Mouse (Mus musculus): ENCODE data around the gene Etv6. TPM values are rescaled to one million over a fixed set of nuclear protein-coding genes. Genes with fewer than 3 reads are reported as not detected.

Gene Etv6
- polyA plus RNA-seq, 1 experiment: 16.2 TPM

GRCm38 (mm10) chr6:134311346-134311745 is 275.8 kb downstream of the Etv6 start:
- H3K36me3 ChIP-seq (ENCODE audit: control insufficient read depth, insufficient read depth, low read length): no peaks in the 10 kb centered on the region
- TF ChIP-seq CTCF (IDR thresholded peaks at IDR 0.05; ENCODE audit: extremely low read depth, insufficient read length, insufficient replicate concordance, low read depth, low read length) (no peak), POLR2A (IDR thresholded peaks at IDR 0.05; ENCODE audit: low read depth, low read length) (no peak)
- H3K27me3 ChIP-seq (ENCODE audit: control insufficient read depth, insufficient read depth, low read length): no peaks in the 10 kb centered on the region
- H3K4me1 ChIP-seq (ENCODE audit: control insufficient read depth, insufficient read depth, insufficient read length, low read length): no peaks in the 10 kb centered on the region
- H3K4me3 ChIP-seq (ENCODE audit: low read depth, low read length): no peak overlapping the region
- 54% methylated on average over 4 of the region's 4 CpGs for WGBS
- H3K27ac ChIP-seq (ENCODE audit: insufficient read depth, low read depth, low read length): no peak overlapping the region

- no peaks in the 10 kb centered on the region for H3K27me3 ChIP-seq (ENCODE audit: control insufficient read depth, insufficient read depth, low read length)
- WGBS: 89% methylated on average over 8 of the region's 8 CpGs
- H3K36me3 ChIP-seq (ENCODE audit: control insufficient read depth, insufficient read depth, low read length): no peaks in the 10 kb centered on the region
- TF ChIP-seq POLR2A (IDR thresholded peaks at IDR 0.05; ENCODE audit: low read depth, low read length) (no peak), CTCF (IDR thresholded peaks at IDR 0.05; ENCODE audit: extremely low read depth, insufficient read length, insufficient replicate concordance, low read depth, low read length) (no peak)
- no peak overlapping the region for H3K4me3 ChIP-seq (ENCODE audit: low read depth, low read length)
- H3K27ac ChIP-seq (ENCODE audit: insufficient read depth, low read depth, low read length): no peak overlapping the region
- no peaks in the 10 kb centered on the region for H3K4me1 ChIP-seq (ENCODE audit: control insufficient read depth, insufficient read depth, insufficient read length, low read length)
Measured at GRCm38 (mm10) chr6:134312571-134312970, 277.1 kb downstream of the Etv6 start.

- Histone ChIP-seq H3K4me3 (ENCODE audit: low read depth, low read length) (no peak overlapping the region), H3K4me1 (ENCODE audit: control insufficient read depth, insufficient read depth, insufficient read length, low read length) (no peaks in the 10 kb centered on the region), H3K36me3 (ENCODE audit: control insufficient read depth, insufficient read depth, low read length) (no peaks in the 10 kb centered on the region), H3K27me3 (ENCODE audit: control insufficient read depth, insufficient read depth, low read length) (no peaks in the 10 kb centered on the region), H3K27ac (ENCODE audit: insufficient read depth, low read depth, low read length) (no peak overlapping the region)
- 91% methylated on average over 13 of the region's 13 CpGs for WGBS
- no peak for TF ChIP-seq POLR2A (IDR thresholded peaks at IDR 0.05; ENCODE audit: low read depth, low read length)
- TF ChIP-seq CTCF (IDR thresholded peaks at IDR 0.05; ENCODE audit: extremely low read depth, insufficient read length, insufficient replicate concordance, low read depth, low read length): no peak
Measured at GRCm38 (mm10) chr6:134317371-134317770, 281.9 kb downstream of the Etv6 start.

Other genes starting within 250 kb of the Etv6 start
- gene Kap, start 181.9 kb upstream of the Etv6 start, polyA plus RNA-seq (2012; rRNA removed): not detected in 2 replicates